Mouse (Mus musculus) lung, embryonic 14.5 days (tissue): Measurements from ENCODE around the gene Lama4. TPM values are rescaled to one million over a fixed set of nuclear protein-coding genes. Genes with fewer than 3 reads are reported as not detected.

Source experiments
- ATAC-seq: fragments of 200-750 bp; cut with Nextera tagmentation; 2 replicates; pipeline ENCODE4 v1.8.0; 2017; ENCODE audit warnings: mild to moderate bottlenecking, moderate TSS enrichment, moderate library complexity; ENCODE audit not compliant: insufficient read depth
- DNase-seq: peaks from one replicate; pipeline ENCODE4 v3.0.0-alpha.2; 2015
- H3K27ac ChIP-seq: fragments of 300-500 bp; sonication (generic); 2 replicates; pipeline ENCODE4 v1.5.1; 2014; ENCODE audit warnings: low read depth, mild to moderate bottlenecking, moderate library complexity
- H3K27me3 ChIP-seq: fragments of 300-500 bp; sonication (generic); 2 replicates; pipeline ENCODE4 v1.6.1; 2014; ENCODE audit warnings: low read length, control low read depth; ENCODE audit not compliant: insufficient read depth
- H3K36me3 ChIP-seq: fragments of 300-500 bp; sonication (generic); 2 replicates; pipeline ENCODE4 v1.6.1; 2014; ENCODE audit warnings: control low read depth; ENCODE audit not compliant: insufficient read depth
- H3K4me1 ChIP-seq: fragments of 300-500 bp; sonication (generic); 2 replicates; pipeline ENCODE4 v1.6.1; 2014; ENCODE audit warnings: antibody characterized with exemption, control low read depth; ENCODE audit not compliant: insufficient read depth
- H3K4me2 ChIP-seq: fragments of 300-500 bp; sonication (generic); 2 replicates; pipeline ENCODE4 v1.6.1; 2014; ENCODE audit warnings: mild to moderate bottlenecking
- H3K4me3 ChIP-seq: fragments of 300-500 bp; sonication (generic); 2 replicates; pipeline ENCODE4 v1.5.1; 2014; ENCODE audit warnings: low read depth, low read length
- H3K9ac ChIP-seq: fragments of 300-500 bp; sonication (generic); 2 replicates; pipeline ENCODE4 v1.6.1; 2014
- H3K9me3 ChIP-seq: fragments of 300-500 bp; sonication (generic); 2 replicates; pipeline ENCODE4 v1.6.1; 2016; ENCODE audit warnings: low read depth, low read length, control low read depth
- CTCF ChIP-seq: IDR thresholded peaks from 2 replicates; pipeline ENCODE4 v1.5.1; 2016; ENCODE audit warnings: antibody characterized with exemption, low read depth
- WGBS: fragments of 180-500 bp; shearing (Covaris S2); extraction: QIAGEN DNeasy Blood & Tissue Kit; methylation state at CpG from one replicate; pipeline ENCODE4 v1.1.7; 2014; 5-methylcytosine and 5-hydroxymethylcytosine counted together
- polyA plus RNA-seq: library from polyadenylated mRNA; unstranded; fragments of >200 nt; fragmentation: Nextera tagmentation; extraction: Ambion mirVana; gene quantifications from 2 replicates; pipeline ENCODE4 v1.2.1, GENCODE M21; 2014

The Lama4 gene
- polyA plus RNA-seq, 1 experiment from 2014 or later = 111 TPM

- H3K4me1 ChIP-seq = no peaks in the 10 kb centered on the region
- no peak overlapping the region for H3K4me2 ChIP-seq
- H3K9me3 ChIP-seq = no peaks in the 10 kb centered on the region
- H3K27me3 ChIP-seq = no peaks in the 10 kb centered on the region
- DNase-seq (no peak), ATAC-seq (no peak)
- 82% methylated on average over 12 of the region's 12 CpGs for WGBS
- no peak overlapping the region for H3K27ac ChIP-seq
- H3K4me3 ChIP-seq = no peak overlapping the region
- no peak overlapping the region for H3K9ac ChIP-seq
- peaks cover 82% of the 10 kb centered on the region for H3K36me3 ChIP-seq
- TF ChIP-seq CTCF = no peak
These were observed 176.9 kb downstream of the Lama4 start for GRCm38 (mm10) chr10:39142216-39142615.

GRCm38 (mm10) chr10:39156719-39157118 is 191.4 kb downstream of the Lama4 start:
- no peaks in the 10 kb centered on the region for H3K4me1 ChIP-seq
- 66% methylated on average over 5 of the region's 5 CpGs for WGBS
- H3K4me2 ChIP-seq = no peak overlapping the region
- H3K27me3 ChIP-seq = no peaks in the 10 kb centered on the region
- no peak overlapping the region for H3K9ac ChIP-seq
- no peak for DNase-seq
- no peak overlapping the region for H3K27ac ChIP-seq
- no peak overlapping the region for H3K4me3 ChIP-seq
- no peaks in the 10 kb centered on the region for H3K9me3 ChIP-seq
- H3K36me3 ChIP-seq = 0 out of 2 replicates have a peak, but pooled peaks cover 7% of the 10 kb centered on the region
- no peak for TF ChIP-seq CTCF
- ATAC-seq = no peak

- Histone ChIP-seq H3K4me1 (no peaks in the 10 kb centered on the region), H3K9ac (no peak overlapping the region), H3K27ac (no peak overlapping the region), H3K27me3 (no peaks in the 10 kb centered on the region), H3K9me3 (no peaks in the 10 kb centered on the region), H3K4me3 (no peak overlapping the region), H3K4me2 (no peak overlapping the region), H3K36me3 (0 out of 2 replicates have a peak, but pooled peaks cover 7% of the 10 kb centered on the region)
- no peak for ATAC-seq
- WGBS = 91% methylated on average over 1 of the region's 1 CpGs
- TF ChIP-seq CTCF = no peak
- no peak for DNase-seq
These were observed 192.0 kb downstream of the Lama4 start for GRCm38 (mm10) chr10:39157321-39157720.

- Histone ChIP-seq H3K36me3 (no peaks in the 10 kb centered on the region), H3K4me3 (no peak overlapping the region), H3K9ac (no peak overlapping the region), H3K4me1 (no peaks in the 10 kb centered on the region), H3K27me3 (no peaks in the 10 kb centered on the region), H3K4me2 (no peak overlapping the region), H3K27ac (no peak overlapping the region), H3K9me3 (no peaks in the 10 kb centered on the region)
- no peak; the same call in 1 of the 2 replicates for TF ChIP-seq CTCF
- ATAC-seq (no peak), DNase-seq (no peak)
- 54% methylated on average over 12 of the region's 12 CpGs for WGBS
These were observed 193.0 kb downstream of the Lama4 start for GRCm38 (mm10) chr10:39158306-39158705.

Other genes with a start within 250 kb of the Lama4 start
- not detected in 2 replicates for gene Rfpl4b, start 143.7 kb upstream of the Lama4 start, polyA plus RNA-seq
- 9.8 and 13.7 TPM in 2 replicates for gene Fam229b, start 168.4 kb downstream of the Lama4 start, polyA plus RNA-seq
- 20.5 and 21.0 TPM in 2 replicates for gene Tube1, start 168.5 kb downstream of the Lama4 start, polyA plus RNA-seq
- gene Ccn6, start 198.3 kb downstream of the Lama4 start, polyA plus RNA-seq = 0.47 and 0.49 TPM in 2 replicates